Mouse (Mus musculus) hindbrain, embryonic 10.5 days (tissue): ENCODE results near the gene Uqcc2. TPM values are rescaled to one million over a fixed set of nuclear protein-coding genes. Genes with fewer than 3 reads are reported as not detected.

Experiments
- DNase-seq: peaks from one replicate; pipeline ENCODE4 v3.0.0-alpha.2; 2017; ENCODE audit warnings: low spot score
- H3K27ac ChIP-seq: fragments of 300-500 bp; sonication (generic); 2 replicates; pipeline ENCODE4 v1.5.1; 2016; ENCODE audit warnings: mild to moderate bottlenecking, moderate library complexity
- H3K27me3 ChIP-seq: fragments of 300-500 bp; sonication (generic); 2 replicates; pipeline ENCODE4 v1.6.1; 2016; ENCODE audit warnings: mild to moderate bottlenecking; ENCODE audit not compliant: poor library complexity, insufficient read depth, severe bottlenecking
- H3K36me3 ChIP-seq: fragments of 300-500 bp; sonication (generic); 2 replicates; pipeline ENCODE4 v1.6.1; 2016; ENCODE audit warnings: mild to moderate bottlenecking, moderate library complexity
- H3K4me1 ChIP-seq: fragments of 300-500 bp; sonication (generic); replicated peaks from 2 replicates; pipeline ENCODE4 v1.6.1; 2016; ENCODE audit warnings: mild to moderate bottlenecking
- H3K4me3 ChIP-seq: fragments of 300-500 bp; sonication (generic); 2 replicates; pipeline ENCODE4 v1.5.1; 2016; ENCODE audit warnings: mild to moderate bottlenecking, moderate library complexity
- H3K9me3 ChIP-seq: fragments of 300-500 bp; sonication (generic); 2 replicates; pipeline ENCODE4 v1.6.1; 2016; ENCODE audit warnings: mild to moderate bottlenecking, moderate library complexity
- WGBS: fragments of 180-500 bp; shearing (Covaris S2); methylation state at CpG from one replicate; pipeline ENCODE4 v1.1.7; 2016; 5-methylcytosine and 5-hydroxymethylcytosine counted together
- polyA plus RNA-seq: library from polyadenylated mRNA; unstranded; fragments of >200 nt; fragmentation: Nextera tagmentation; extraction: Ambion mirVana; gene quantifications from 2 replicates; pipeline ENCODE4 v1.2.1, GENCODE M21; 2016

The Uqcc2 gene
- polyA plus RNA-seq, 1 experiment from 2014 or later = 442 TPM

GRCm38 (mm10) chr17:27130246-27130645 is 3.5 kb downstream of the Uqcc2 start:
- whole genome bisulfite sequencing = 54% methylated on average over 9 of the region's 9 CpGs
- DNase-seq = no peak
- Histone ChIP-seq H3K4me3 (no peak overlapping the region), H3K27ac (0 out of 2 replicates have a peak overlapping the region, but pooled peaks have one; percentile 31), H3K27me3 (peaks cover 10% of the 10 kb centered on the region; the same call in 1 of the 2 replicates), H3K4me1 (peaks cover 69% of the 10 kb centered on the region), H3K36me3 (peaks cover 29% of the 10 kb centered on the region; the same call in 1 of the 2 replicates), H3K9me3 (no peaks in the 10 kb centered on the region)

- peaks cover 68% of the 10 kb centered on the region for H3K4me1 ChIP-seq
- no peak overlapping the region for H3K4me3 ChIP-seq
- no peaks in the 10 kb centered on the region for H3K9me3 ChIP-seq
- peaks cover 6% of the 10 kb centered on the region; the same call in 1 of the 2 replicates for H3K27me3 ChIP-seq
- DNase-seq = no peak
- no peak overlapping the region for H3K27ac ChIP-seq
- 81% methylated on average over 7 of the region's 7 CpGs for WGBS
- H3K36me3 ChIP-seq = peaks cover 33% of the 10 kb centered on the region; the same call in 1 of the 2 replicates
Observed at GRCm38 (mm10) chr17:27129819-27130218, 3.9 kb downstream of the Uqcc2 start.

GRCm38 (mm10) chr17:27129291-27129690 is 4.4 kb downstream of the Uqcc2 start:
- Histone ChIP-seq H3K4me1 (peaks cover 65% of the 10 kb centered on the region), H3K9me3 (no peaks in the 10 kb centered on the region), H3K27me3 (peaks cover 4% of the 10 kb centered on the region; the same call in 1 of the 2 replicates), H3K27ac (no peak overlapping the region), H3K4me3 (no peak overlapping the region), H3K36me3 (peaks cover 38% of the 10 kb centered on the region)
- 85% methylated on average over 13 of the region's 13 CpGs for WGBS
- DNase-seq = no peak

GRCm38 (mm10) chr17:27128189-27128588 is 5.5 kb downstream of the Uqcc2 start:
- peaks cover 49% of the 10 kb centered on the region for H3K36me3 ChIP-seq
- H3K27me3 ChIP-seq = peaks cover 4% of the 10 kb centered on the region; the same call in 1 of the 2 replicates
- 91% methylated on average over 5 of the region's 5 CpGs for WGBS
- no peak overlapping the region for H3K4me3 ChIP-seq
- no peak overlapping the region for H3K27ac ChIP-seq
- H3K4me1 ChIP-seq = peaks cover 61% of the 10 kb centered on the region
- H3K9me3 ChIP-seq = no peaks in the 10 kb centered on the region
- no peak for DNase-seq

GRCm38 (mm10) chr17:27126974-27127373 is 6.7 kb downstream of the Uqcc2 start:
- Histone ChIP-seq H3K4me1 (peaks cover 49% of the 10 kb centered on the region), H3K36me3 (peaks cover 61% of the 10 kb centered on the region), H3K27ac (no peak overlapping the region), H3K27me3 (no peaks in the 10 kb centered on the region), H3K4me3 (no peak overlapping the region), H3K9me3 (no peaks in the 10 kb centered on the region)
- 87% methylated on average over 10 of the region's 10 CpGs for WGBS
- DNase-seq = no peak

DNA sequence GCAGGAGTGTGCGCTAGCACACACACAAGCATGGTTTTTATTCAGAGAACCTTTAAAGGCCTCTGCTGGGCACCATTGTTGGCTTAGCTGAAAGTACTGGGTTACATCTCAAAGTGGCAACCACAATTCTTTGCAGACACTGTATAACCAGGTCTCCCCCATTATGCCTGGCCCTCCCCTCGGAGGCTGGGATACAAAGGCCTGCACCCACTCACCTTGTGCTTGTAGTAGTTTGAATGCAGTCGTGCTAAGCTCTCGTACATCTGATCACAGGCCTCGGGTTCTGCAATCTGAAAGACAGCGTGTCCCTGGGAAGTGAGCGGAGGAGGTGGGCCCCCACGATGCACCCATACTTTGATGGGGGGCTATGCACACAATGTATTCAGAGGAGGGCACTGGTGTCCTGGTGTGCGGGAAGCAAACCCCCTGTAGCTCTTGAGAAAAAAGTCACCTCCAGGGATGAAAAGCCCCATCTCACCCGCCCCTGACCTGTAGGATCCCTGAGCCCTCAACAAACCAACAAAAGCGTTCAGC is 8.0 kb downstream of the Uqcc2 start:
- 0 out of 2 replicates have a peak overlapping the region, but pooled peaks have one; percentile 5 for H3K27ac ChIP-seq
- H3K27me3 ChIP-seq = no peaks in the 10 kb centered on the region
- peaks cover 57% of the 10 kb centered on the region for H3K36me3 ChIP-seq
- peaks cover 48% of the 10 kb centered on the region for H3K4me1 ChIP-seq
- no peak overlapping the region for H3K4me3 ChIP-seq
- H3K9me3 ChIP-seq = no peaks in the 10 kb centered on the region
- WGBS = 79% methylated on average over 11 of the region's 11 CpGs
- no peak for DNase-seq

DNA sequence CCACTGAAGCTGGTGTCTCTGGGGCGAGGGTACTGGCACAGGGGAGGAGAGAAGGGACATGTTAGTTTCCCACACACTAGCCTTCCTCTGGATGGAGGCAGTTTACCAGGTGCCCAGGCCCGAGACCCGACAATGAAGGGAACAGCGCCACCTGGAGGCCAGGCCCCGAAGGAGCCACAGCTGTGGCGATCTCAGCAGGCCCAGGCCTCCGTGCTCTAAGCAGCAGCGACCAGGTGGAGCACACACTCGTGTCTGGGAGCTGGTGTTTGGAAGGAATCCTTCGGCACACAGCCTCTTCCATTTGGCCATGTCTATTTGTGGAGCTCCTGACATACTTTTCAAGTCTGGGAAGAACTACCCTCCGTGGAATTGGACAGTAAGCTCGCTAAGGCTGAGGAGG is 8.5 kb downstream of the Uqcc2 start:
- Histone ChIP-seq H3K4me3 (no peak overlapping the region), H3K27ac (no peak overlapping the region), H3K4me1 (peaks cover 48% of the 10 kb centered on the region), H3K27me3 (no peaks in the 10 kb centered on the region), H3K36me3 (peaks cover 57% of the 10 kb centered on the region), H3K9me3 (no peaks in the 10 kb centered on the region)
- DNase-seq = peak; percentile 83
- whole genome bisulfite sequencing = 31% methylated on average over 12 of the region's 12 CpGs

DNA sequence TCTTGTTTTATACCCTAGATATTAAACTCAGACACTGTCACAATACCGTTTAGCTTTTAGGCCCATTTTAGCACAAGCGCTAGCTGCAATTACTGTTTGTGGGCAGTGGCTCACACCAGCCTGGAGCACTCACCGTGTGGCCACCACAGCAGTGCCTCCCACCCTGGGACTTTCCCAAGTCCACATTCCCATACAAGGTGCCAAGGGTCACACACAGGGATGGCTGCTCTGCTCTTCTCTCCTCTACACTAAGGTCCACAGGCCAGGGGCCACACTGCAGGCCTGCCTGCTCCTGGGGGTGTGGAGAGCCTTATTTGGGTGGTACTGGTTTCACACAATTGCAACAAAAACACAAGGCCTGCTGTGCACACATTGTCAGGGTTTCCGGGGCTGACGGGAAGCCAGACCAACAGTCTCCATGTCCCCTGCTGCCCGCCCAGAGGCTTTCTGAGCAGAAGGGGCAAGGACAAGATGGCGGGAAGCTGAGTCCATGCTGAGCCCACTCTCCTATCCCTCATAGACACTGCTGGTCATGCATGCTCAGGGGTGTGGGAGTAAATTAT is 9.8 kb downstream of the Uqcc2 start:
- 78% methylated on average over 7 of the region's 7 CpGs for WGBS
- Histone ChIP-seq H3K27me3 (peaks cover 7% of the 10 kb centered on the region; the same call in 1 of the 2 replicates), H3K9me3 (no peaks in the 10 kb centered on the region), H3K27ac (peak overlapping the region; percentile 26; the same call in 1 of the 2 replicates), H3K4me3 (no peak overlapping the region), H3K4me1 (peaks cover 51% of the 10 kb centered on the region), H3K36me3 (peaks cover 54% of the 10 kb centered on the region)
- no peak for DNase-seq

- Histone ChIP-seq H3K4me1 (peaks cover 52% of the 10 kb centered on the region), H3K4me3 (no peak overlapping the region), H3K27ac (no peak overlapping the region), H3K27me3 (peaks cover 7% of the 10 kb centered on the region; the same call in 1 of the 2 replicates), H3K36me3 (peaks cover 54% of the 10 kb centered on the region), H3K9me3 (no peaks in the 10 kb centered on the region)
- no peak for DNase-seq
- 93% methylated on average over 2 of the region's 2 CpGs for WGBS
Observed at GRCm38 (mm10) chr17:27123103-27123502, 10.6 kb downstream of the Uqcc2 start.

DNA sequence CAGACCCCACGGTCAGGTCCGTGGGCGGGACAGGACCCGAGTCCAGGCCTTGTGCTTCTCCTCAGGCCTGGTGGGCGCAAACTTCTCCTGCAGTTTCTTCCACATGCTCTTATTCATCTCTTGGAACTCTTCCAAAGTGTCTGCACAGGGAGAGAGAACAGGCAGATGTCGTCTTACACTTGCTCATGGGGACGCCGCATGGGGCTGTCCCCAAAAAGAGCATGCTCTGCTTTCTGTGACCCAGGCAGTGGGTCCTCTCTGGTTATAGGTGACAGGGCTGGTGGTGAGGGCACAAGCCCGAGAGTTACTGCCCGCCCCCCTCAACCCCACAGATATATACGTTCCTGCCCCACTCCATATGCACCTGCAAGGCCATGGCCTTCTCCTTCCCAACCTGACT is 11.0 kb downstream of the Uqcc2 start:
- Histone ChIP-seq H3K4me3 (no peak overlapping the region), H3K4me1 (peaks cover 50% of the 10 kb centered on the region), H3K27ac (no peak overlapping the region), H3K9me3 (no peaks in the 10 kb centered on the region), H3K36me3 (peaks cover 54% of the 10 kb centered on the region), H3K27me3 (peaks cover 7% of the 10 kb centered on the region; the same call in 1 of the 2 replicates)
- DNase-seq = no peak
- WGBS = 91% methylated on average over 11 of the region's 11 CpGs

GRCm38 (mm10) chr17:27121781-27122180 is 11.9 kb downstream of the Uqcc2 start:
- 0 out of 2 replicates have a peak, but pooled peaks cover 8% of the 10 kb centered on the region for H3K9me3 ChIP-seq
- H3K4me3 ChIP-seq = no peak overlapping the region
- peaks cover 57% of the 10 kb centered on the region for H3K36me3 ChIP-seq
- H3K4me1 ChIP-seq = peaks cover 41% of the 10 kb centered on the region
- no peak for DNase-seq
- H3K27me3 ChIP-seq = peaks cover 7% of the 10 kb centered on the region; the same call in 1 of the 2 replicates
- H3K27ac ChIP-seq = no peak overlapping the region
- WGBS = 69% methylated on average over 7 of the region's 7 CpGs

DNA sequence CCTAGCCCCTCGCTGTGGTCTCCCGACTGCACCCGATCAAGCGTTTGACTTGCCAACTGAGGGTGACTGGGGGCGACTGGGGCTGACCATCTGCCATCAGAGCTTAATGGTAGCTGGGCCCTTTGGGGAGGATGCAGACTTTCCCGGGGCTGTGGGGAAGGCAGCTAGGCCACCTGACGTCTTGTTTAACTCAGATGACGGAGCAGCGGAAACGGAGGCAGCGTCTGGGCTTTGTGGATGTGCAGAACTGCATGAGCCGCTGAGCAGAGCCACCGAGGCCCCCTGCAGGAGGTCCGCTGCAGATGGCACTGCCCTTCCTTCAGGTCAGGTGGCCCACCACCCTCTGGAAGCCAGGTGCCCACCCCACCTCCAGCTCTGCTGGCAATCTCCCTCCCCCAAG is 12.4 kb downstream of the Uqcc2 start:
- H3K4me3 ChIP-seq = no peak overlapping the region
- peaks cover 7% of the 10 kb centered on the region; the same call in 1 of the 2 replicates for H3K27me3 ChIP-seq
- H3K27ac ChIP-seq = peak overlapping the region; percentile 64
- 0 out of 2 replicates have a peak, but pooled peaks cover 9% of the 10 kb centered on the region for H3K9me3 ChIP-seq
- H3K4me1 ChIP-seq = peaks cover 41% of the 10 kb centered on the region
- DNase-seq = no peak
- peaks cover 57% of the 10 kb centered on the region for H3K36me3 ChIP-seq
- WGBS = 39% methylated on average over 14 of the region's 14 CpGs

- peaks cover 7% of the 10 kb centered on the region; the same call in 1 of the 2 replicates for H3K27me3 ChIP-seq
- H3K9me3 ChIP-seq = 0 out of 2 replicates have a peak, but pooled peaks cover 9% of the 10 kb centered on the region
- H3K4me1 ChIP-seq = peaks cover 46% of the 10 kb centered on the region
- DNase-seq = peak; percentile 76
- peak overlapping the region; percentile 21; the same call in 1 of the 2 replicates for H3K4me3 ChIP-seq
- WGBS = 7% methylated on average over 18 of the region's 18 CpGs
- H3K27ac ChIP-seq = peak overlapping the region; percentile 64
- peaks cover 54% of the 10 kb centered on the region for H3K36me3 ChIP-seq
Observed at GRCm38 (mm10) chr17:27120561-27121024, 13.1 kb downstream of the Uqcc2 start.
